Mouse (Mus musculus): Measurements from ENCODE around the gene Akap6.

Gene Akap6

GRCm38 (mm10) chr12:53168189-53169003 lies 469.2 kb downstream of the Akap6 start:
- DNase-seq = no peak

GRCm38 (mm10) chr12:53191435-53191834 lies 492.3 kb downstream of the Akap6 start:
- no peak for DNase-seq

DNA sequence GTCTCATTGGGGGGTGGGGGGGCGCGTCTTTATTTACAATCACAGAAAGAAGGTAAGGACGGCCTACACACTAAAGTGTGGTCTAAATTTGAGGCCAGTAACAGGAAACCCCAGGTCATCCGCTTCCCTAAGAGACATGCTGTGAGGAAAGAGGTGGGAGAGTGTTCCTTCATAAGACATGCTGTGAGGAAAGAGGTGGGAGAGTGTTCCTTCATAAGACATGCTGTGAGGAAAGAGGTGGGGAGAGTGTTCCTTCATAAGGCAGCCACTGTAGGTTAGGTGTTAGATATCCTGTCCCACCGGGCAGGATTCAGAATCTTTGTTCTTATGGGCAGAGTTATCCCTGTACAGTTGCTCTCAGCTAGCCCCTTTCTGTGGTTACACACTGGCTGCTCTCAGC lies 494.5 kb downstream of the Akap6 start:
- DNase-seq = no peak
